Mouse (Mus musculus) CD8-positive naive resting alpha-beta T cell, adult 57 days (primary cell): ENCODE data around the gene Slc35a5. TPM values are rescaled to one million over a fixed set of nuclear protein-coding genes. Genes with fewer than 3 reads are reported as not detected.

ENCODE experiments used
- total RNA-seq: library from RNA; stranded (reverse); gene quantifications from one replicate; pipeline ENCODE4 v1.2.4, GENCODE M21; 2023

The Slc35a5 gene
- 23.1 TPM for total RNA-seq

GRCm38 (mm10) chr16:45158522-45159388 lies at the start of gene Slc35a5, which contains the start of gene Atg3:
Gene Slc35a5, minus strand, starts transcription at chr16:45158706.
Gene Atg3, plus strand, starts transcription at chr16:45158785.

GRCm38 (mm10) chr16:45093137-45093731 lies 65.3 kb downstream of the Slc35a5 start, which contains the start of gene Ccdc80:
Gene Ccdc80, plus strand, starts transcription at chr16:45093402.

Other genes starting within 250 kb of the Slc35a5 start
- 0.46 TPM for gene Cd200r3, start 215.0 kb downstream of the Slc35a5 start, total RNA-seq
- not detected for gene Ccdc80, start 65.3 kb downstream of the Slc35a5 start, total RNA-seq
- 41.8 TPM for gene Atg3, start 79 bp upstream of the Slc35a5 start, total RNA-seq
- gene Btla, start 65.6 kb upstream of the Slc35a5 start, total RNA-seq: 63.0 TPM